Mouse (Mus musculus): ENCODE results near the gene Fkbp14.

Fkbp14 gene

GRCm38 (mm10) chr6:54588212-54588611 lies 8.9 kb downstream of the Fkbp14 start:
- DNase-seq (ENCODE audit: low spot score) = no peak

- no peak for DNase-seq (ENCODE audit: low spot score)
Observed at GRCm38 (mm10) chr6:54587683-54588082, 9.4 kb downstream of the Fkbp14 start.

GRCm38 (mm10) chr6:54586911-54587310 lies 10.2 kb downstream of the Fkbp14 start:
- no peak for DNase-seq (ENCODE audit: low spot score)

DNA sequence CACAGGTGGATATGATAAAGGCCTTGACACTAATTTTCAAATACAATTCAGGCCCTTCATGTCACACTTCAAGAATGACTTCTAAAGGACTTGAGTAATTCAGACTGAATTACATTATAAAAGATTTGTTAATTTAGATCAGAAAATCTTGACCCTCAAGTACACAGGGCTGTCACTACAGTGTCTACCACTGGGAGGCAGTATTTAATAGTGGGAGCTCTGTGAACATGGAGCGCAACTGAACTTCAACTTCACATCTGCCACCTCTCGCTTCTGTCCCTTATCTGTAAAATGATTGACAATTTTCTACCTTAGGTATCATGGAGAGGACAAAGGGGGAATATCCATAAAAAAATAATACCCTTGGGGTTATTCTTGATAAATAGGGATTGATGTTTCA lies 10.9 kb downstream of the Fkbp14 start:
- DNase-seq (ENCODE audit: low spot score) = peak; percentile 62

DNA sequence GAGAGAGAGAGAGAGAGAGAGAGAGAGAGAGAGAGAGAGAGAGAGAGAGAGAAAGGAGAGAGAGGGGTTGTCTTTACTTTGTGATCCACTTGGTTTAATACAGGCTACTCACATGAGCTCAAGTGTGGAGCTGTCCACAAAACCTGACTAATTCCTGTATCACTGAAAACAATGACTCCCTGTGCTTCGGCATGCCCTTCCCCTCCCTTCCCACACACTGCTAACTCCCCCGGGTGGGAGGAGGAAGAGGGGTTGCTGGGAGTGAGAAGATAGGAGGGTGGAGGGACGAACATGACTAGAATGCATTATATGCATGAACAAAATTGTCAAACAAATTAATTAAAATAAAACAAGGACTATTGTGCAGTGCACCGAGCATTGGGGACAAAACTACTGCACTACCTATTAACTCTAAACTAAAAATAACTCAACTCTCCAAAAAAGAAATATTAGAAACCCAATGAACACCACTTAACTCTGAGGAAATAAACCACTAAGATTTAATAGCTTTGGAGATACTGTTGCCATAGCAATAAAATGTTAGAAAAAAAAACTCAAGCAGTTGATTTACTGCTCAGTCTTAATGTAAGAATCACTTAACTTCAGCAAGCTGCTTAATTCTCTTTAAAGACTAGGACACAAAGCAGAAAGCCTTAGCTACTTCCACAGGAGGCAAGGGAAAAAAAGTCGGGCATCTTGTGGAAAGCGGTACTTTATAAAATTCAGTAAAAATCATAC lies 23.7 kb downstream of the Fkbp14 start:
- peak; percentile 68 for DNase-seq (ENCODE audit: low spot score)

DNA sequence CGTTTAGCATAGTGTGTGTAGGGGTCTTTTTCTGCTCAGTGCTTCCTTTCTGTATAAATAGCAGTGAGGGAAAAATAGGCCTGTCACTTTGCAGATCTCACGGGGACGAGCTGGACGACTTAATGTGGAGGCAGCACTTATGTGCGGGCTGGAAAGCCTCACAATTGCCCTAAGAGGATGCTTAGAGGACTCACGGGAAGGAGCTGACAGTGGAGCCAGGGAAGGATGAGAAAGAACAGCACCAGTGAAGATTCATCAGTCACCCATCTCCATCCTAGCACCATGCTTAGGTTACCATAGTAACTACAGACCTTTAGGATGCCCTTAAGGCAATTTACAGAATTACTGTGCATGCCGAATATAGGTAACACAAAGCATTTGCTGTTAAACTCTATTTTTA lies 27.3 kb downstream of the Fkbp14 start:
- peak; percentile 25 for DNase-seq (ENCODE audit: low spot score)

DNA sequence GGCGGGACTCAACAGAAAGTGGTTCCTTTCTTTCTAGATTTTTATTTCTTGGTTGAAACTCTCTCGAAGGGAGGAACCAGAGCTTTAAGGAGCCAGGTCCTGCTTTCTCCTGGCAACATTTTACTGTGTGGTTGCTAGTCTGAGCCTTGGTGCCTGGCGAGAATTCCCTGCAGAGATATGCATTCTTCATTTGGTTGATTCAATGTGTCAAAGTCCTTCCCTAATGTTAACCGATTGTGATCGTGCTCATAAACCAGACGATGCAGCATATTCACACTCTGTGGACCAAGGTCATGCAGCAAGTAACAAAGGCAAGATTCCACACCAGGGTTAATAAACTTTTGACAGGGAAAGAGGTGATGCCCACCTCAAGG lies 30.6 kb downstream of the Fkbp14 start:
- DNase-seq (ENCODE audit: low spot score) = no peak

GRCm38 (mm10) chr6:54565665-54566545 lies 31.2 kb downstream of the Fkbp14 start, which contains the start of gene Scrn1:
Gene Scrn1 (minus strand): TSS chr6:54566489.
- peak; percentile 79 for DNase-seq (ENCODE audit: low spot score)

DNA sequence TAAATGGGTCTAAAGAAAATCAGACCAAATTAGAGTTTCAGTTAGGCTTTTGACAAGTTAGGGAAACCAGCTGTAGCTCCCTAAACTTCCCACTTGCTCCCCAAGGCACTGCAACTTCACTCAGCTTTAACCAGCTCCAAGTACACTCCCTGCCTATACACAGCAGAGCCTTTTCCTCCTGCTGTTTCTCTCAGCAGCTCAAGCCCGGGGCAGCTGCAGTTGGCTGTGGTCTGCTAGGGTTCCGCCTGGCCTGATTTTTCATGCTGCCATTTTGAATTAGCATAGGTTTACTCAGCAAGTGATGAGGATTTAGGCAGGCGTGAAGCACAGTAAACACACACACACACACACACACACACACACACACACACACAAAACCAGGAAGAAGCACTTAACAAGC lies 32.1 kb downstream of the Fkbp14 start:
- peak; percentile 39 for DNase-seq (ENCODE audit: low spot score)

DNA sequence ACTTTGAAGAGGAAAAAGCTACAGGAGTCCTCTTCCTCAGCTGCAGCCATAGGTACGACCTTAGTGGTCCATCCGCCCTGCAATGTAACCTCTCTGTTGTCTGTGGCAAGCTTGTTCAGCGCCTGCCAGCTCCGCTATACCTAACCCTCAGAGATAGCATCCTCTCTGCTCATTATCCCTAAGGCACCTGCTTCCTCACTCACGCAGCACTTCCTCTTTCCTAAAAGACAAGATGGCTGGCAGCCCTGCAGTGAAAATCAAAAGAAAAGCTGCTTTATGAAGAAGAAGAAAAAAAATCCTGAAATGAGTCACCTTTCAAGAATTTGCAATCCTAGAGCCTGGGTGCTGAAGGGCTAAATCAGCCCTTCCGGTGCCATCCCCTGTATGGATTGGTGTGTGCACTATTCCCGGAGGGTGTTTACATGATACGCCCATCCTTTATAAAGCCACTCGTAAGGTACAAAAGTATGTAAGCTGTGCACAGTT lies 32.6 kb downstream of the Fkbp14 start:
- no peak for DNase-seq (ENCODE audit: low spot score)

GRCm38 (mm10) chr6:54563561-54563960 lies 33.5 kb downstream of the Fkbp14 start:
- no peak for DNase-seq (ENCODE audit: low spot score)

GRCm38 (mm10) chr6:54562018-54562809 lies 34.9 kb downstream of the Fkbp14 start:
- DNase-seq (ENCODE audit: low spot score) = no peak

- no peak for DNase-seq (ENCODE audit: low spot score)
Observed at GRCm38 (mm10) chr6:54558466-54558865, 38.6 kb downstream of the Fkbp14 start.

DNA sequence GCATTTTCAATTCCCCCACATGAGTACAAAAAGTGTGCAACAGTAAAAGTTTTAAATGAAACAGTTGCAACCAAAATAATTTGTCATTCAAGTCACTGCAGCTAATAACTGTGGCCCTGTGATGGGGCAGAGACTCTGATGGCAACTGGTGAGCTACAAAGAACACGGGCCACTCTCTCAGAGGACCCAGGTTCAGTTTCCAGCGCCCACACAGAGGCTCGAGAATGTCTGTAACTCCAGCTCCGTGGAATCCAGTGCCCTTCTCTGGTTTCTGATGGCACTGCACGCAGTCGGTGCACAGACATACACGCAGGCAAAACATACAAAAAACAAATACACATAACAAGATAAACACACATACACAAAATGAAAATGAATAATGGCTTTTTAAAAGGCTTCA lies 39.4 kb downstream of the Fkbp14 start:
- no peak for DNase-seq (ENCODE audit: low spot score)

- DNase-seq (ENCODE audit: low spot score) = no peak
Observed at GRCm38 (mm10) chr6:54555816-54556215, 41.3 kb downstream of the Fkbp14 start.

DNA sequence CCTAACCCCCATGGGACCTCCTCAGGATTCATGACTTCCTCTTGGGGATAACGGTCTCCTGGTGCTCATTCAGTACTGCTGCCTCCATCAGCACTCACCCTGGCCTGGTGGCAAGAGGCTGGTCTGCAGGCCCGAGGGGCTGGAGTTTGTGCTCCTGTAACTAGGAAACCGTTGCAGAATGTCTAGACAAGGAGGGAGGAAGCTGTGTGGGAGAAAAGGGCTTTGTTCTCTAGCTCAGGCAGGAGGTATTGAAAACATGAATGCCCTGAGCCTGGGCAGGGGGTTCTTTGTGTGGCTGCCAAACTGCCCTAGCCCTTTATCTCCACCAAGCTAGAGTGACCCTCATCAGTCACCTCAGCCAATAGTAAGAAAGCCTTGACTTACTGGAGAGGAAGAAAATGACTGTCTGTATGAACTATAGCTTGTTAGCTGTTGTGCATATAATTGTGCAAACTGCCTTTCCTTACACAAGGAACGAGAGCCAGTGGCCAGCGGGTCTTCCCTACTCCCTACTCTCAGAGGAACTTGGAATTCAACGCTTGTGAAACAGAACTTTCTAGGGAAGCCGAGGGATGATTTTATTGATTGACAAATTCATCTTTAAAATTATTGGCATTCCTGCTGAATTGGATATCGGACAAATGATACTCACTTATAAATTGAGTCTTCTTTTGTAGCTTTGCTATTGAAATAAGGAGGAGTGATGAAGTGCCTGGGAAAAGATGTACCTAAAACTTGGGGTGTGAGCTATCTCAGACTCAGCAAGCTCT lies 42.6 kb downstream of the Fkbp14 start:
- DNase-seq (ENCODE audit: low spot score) = no peak

DNA sequence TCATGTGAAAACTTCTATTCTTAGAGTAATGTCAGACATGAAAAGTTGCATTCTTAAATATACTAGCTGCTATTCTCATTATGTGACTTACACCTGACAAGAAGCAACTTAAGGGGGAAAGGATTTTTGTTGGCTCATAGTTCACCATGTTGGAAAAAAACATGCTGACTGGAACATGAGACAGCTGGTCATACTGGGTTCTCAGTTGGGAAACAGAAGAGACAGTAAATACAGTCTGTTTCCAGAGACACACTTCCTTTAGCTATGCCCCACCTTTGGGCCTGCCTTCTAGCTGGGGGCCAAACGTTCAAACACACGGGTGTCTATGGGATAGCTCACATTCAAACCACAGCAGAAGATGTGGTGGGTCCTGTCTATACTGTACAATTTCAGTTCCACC lies 43.5 kb downstream of the Fkbp14 start:
- no peak for DNase-seq (ENCODE audit: low spot score)

- DNase-seq (ENCODE audit: low spot score) = no peak
Observed at GRCm38 (mm10) chr6:54552721-54553413, 44.2 kb downstream of the Fkbp14 start.

- DNase-seq (ENCODE audit: low spot score) = no peak
Observed at GRCm38 (mm10) chr6:54550801-54551323, 46.2 kb downstream of the Fkbp14 start.

- no peak for DNase-seq (ENCODE audit: low spot score)
Observed at GRCm38 (mm10) chr6:54549311-54549710, 47.8 kb downstream of the Fkbp14 start.

Data from testis, postnatal 10 days (tissue).